Mouse (Mus musculus): Measurements from ENCODE around the gene Tmem132a.

- TF ChIP-seq CTCF (conservative IDR thresholded peaks at IDR 0.05 in 1 of 2, IDR thresholded peaks at IDR 0.05 in 1 of 2; ENCODE audit: low read depth in 2 of 2, low read length in 2 of 2), result no peak
- no peak for TF ChIP-seq ZNF384 (IDR thresholded peaks at IDR 0.05; ENCODE audit: low read depth, low read length)
- TF ChIP-seq POLR2A (IDR thresholded peaks at IDR 0.05; ENCODE audit: low read depth, low read length), result no peak
- no peak for TF ChIP-seq GABPA (IDR thresholded peaks at IDR 0.05; ENCODE audit: insufficient replicate concordance, low read depth, low read length)
- TF ChIP-seq MAZ (IDR thresholded peaks at IDR 0.05; ENCODE audit: low read depth, low read length), result no peak
- no peak for TF ChIP-seq E2F4 (IDR thresholded peaks at IDR 0.05; ENCODE audit: insufficient replicate concordance, low read depth, low read length)
- no peak for TF ChIP-seq TBP (conservative IDR thresholded peaks at IDR 0.05; ENCODE audit: low read depth, low read length)
- no peak for TF ChIP-seq EP300 (IDR thresholded peaks at IDR 0.05; ENCODE audit: low read length)
- TF ChIP-seq MAX (IDR thresholded peaks at IDR 0.05; ENCODE audit: low read length), result no peak
Observed at GRCm38 (mm10) chr19:10897491-10897890, 27.8 kb upstream of the Tmem132a start.
